ENCODE assay signal across 15 mouse cellular contexts in genomic region chr7:60125332-60125731, GRCm38 (mm10). TPM values are rescaled to one million over a fixed set of nuclear protein-coding genes. Genes with fewer than 3 reads are reported as not detected.
"Had no signal": no experiment of that assay in that cellular context is flagged by ENCODE, and none has a peak within 500 bp of the region (broad histone marks: within the 10 kb centered on the region; RNA-seq: fewer than 3 reads in every experiment).

No protein-coding gene starts in this region.

- H3K9me3 ChIP-seq: megakaryocyte, embryonic 14.5 days; midbrain, embryonic 13.5 days; neural tube, embryonic 12.5 days had no signal

- DNase-seq: liver, postnatal 0 days; lung, embryonic 14.5 days; lung, postnatal 14 days; lung, postnatal 36 days; right cerebral cortex, postnatal 14 days; spleen, adult 18-20 months; thymus, adult 18-20 months; thymus, postnatal 14 days; thymus, postnatal 36 days had no signal

- H3K27me3 ChIP-seq: megakaryocyte, embryonic 14.5 days; midbrain, embryonic 13.5 days; midbrain, embryonic 15.5 days; neural tube, embryonic 12.5 days had no signal

- H3K4me3 ChIP-seq: megakaryocyte, embryonic 14.5 days; midbrain, embryonic 13.5 days; midbrain, embryonic 15.5 days; neural tube, embryonic 12.5 days had no signal

- H3K9ac ChIP-seq: liver, postnatal 0 days; lung, embryonic 14.5 days; midbrain, embryonic 13.5 days; midbrain, embryonic 15.5 days; neural tube, embryonic 12.5 days had no signal

- H3K4me2 ChIP-seq: lung, embryonic 14.5 days; midbrain, embryonic 11.5 days; midbrain, embryonic 13.5 days; midbrain, embryonic 15.5 days; neural tube, embryonic 12.5 days had no signal

- H3K4me1 ChIP-seq: megakaryocyte, embryonic 14.5 days; midbrain, embryonic 13.5 days; midbrain, embryonic 15.5 days; neural tube, embryonic 12.5 days had no signal

- H3K36me3 ChIP-seq: midbrain, embryonic 13.5 days; midbrain, embryonic 15.5 days; neural tube, embryonic 12.5 days had no signal

- H3K27ac ChIP-seq: macrophage; midbrain, embryonic 13.5 days; midbrain, embryonic 15.5 days; neural tube, embryonic 12.5 days had no signal

- ATAC-seq: liver, postnatal 0 days; midbrain, embryonic 13.5 days; midbrain, embryonic 15.5 days had no signal

RNA-seq across cellular contexts. Expression of gene Snrpn, which starts 14.7 kb away (rescaled TPM):
- polyA plus RNA-seq: macrophage had no signal
